Mouse (Mus musculus) CD4-positive helper T cell, adult 2 months (primary cell): Measurements from ENCODE around the gene Grcc10.
A peak's percentile ranks its signal among the peaks of the same experiment; 100 is the strongest.

ENCODE experiments used
- DNase-seq: peaks from one replicate; pipeline ENCODE4 v3.0.0-alpha.2; 2012; ENCODE audit warnings: low read depth, missing footprints, low spot score

Gene Grcc10

DNA sequence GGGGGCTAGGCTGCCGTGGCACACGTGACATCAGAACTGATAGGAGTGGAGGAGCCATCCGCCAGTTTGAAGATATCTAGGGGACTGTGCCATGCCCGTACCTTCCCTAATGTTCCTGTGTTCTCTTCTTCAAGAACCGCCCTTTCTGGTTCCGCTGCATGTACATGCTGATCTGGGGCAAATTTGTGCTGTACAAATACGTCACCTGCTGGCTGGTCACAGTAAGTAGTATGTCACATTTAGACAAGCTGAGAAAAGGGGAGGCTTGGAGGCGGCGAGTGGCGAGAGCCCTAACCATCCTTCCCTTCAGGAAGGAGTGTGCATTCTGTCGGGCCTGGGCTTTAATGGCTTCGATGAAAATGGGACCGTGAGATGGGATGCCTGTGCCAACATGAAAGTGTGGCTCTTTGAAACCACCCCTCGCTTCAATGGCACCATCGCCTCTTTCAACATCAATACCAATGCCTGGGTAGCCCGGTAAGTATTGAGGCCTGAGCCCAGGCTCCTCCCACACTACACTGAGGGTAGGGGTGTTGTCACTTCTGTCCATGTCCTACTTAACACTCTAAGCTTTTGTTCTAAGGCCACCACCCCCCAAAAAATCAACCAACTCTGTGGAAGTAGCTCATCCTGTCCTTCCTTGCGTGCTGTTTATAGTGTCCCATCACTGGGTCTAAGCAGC, 38.9 kb downstream of the Grcc10 start:
- DNase-seq, result no peak

DNA sequence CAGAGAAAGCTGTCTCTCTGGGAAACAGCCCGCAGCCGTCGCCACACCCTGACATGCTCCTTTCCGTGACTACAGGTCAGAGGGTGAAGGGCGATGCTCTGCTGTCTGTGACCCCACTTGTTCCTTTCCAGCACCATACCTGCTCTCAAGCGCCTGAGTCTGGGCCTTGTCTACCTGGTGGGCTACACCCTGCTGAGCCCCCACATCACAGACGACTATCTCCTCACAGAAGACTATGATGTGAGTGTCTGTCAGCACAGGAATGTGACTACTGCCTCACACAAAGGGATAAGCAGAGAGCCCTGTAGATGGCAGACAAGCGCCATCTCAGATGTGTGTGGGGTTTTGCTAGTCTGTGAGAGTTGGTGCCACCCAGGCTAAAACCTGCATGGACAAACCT, 39.8 kb downstream of the Grcc10 start:
- DNase-seq, result peak; percentile 43

DNA sequence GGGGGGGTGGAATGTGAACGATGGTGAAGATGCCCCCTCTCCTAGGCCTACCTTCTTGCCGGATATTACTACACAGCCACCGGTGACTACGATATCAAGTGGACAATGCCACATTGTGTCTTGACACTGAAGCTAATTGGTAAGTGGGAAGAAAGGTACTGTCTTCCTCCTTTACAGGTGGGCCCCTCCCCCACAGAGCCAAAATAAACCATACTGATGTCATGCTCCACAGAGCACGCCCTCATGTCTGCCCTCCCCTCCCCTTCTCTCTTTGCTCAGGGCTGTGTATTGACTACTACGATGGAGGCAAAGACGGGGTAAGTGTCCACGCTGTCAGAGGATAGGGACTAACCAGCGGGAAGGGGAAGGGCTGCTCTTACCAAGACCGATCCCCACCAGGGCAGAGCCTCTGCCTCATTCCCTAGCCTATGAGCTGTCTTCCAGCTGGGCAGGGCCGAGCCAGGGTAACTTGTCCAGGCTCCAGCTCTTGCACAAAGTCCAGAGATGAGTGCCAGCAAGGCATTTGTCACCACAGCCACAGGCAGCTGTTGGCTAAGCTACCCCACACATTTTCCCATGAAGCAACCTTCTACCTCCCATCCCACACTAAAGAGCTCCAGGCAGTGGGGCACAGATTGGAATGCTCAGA, 41.1 kb downstream of the Grcc10 start:
- no peak for DNase-seq

DNA sequence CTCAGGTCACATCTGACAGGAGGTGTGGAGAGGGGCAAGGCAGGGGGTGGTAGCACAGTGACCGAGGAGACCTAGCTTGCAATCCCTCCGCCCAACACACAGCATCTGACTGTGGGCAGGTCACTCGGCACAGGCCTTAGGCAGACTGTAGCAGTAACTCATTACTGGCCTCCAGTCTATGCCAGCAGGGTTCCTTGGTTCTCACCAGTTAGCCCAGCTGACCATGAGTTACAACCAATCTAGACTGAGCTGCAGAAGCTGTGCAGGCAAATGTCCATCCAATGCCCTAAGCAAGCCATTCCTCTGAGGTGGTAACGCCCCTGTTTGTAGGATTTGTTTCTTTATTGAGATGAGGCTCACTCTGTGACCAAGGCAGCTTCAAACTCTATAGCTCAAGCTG, 41.8 kb downstream of the Grcc10 start:
- DNase-seq, result no peak

DNA sequence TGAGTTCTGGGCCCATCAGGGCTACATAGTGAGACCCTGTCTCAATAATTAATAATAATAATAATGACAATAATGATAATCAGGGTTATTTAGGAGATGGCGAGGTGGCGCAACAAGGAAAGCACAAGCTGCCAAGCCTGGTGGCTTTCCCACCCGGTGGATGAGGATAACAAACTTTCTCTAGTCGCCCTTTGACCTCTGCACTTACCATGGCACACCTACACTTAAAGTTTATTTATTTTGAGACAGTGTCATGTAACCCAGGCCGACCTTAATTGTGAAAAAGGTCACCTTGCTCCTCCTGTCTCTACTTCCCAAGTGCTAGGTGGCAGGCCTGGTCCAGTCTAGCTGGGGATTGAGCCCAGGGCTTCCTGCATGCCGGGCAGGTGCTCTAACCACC, 42.4 kb downstream of the Grcc10 start:
- no peak for DNase-seq

DNA sequence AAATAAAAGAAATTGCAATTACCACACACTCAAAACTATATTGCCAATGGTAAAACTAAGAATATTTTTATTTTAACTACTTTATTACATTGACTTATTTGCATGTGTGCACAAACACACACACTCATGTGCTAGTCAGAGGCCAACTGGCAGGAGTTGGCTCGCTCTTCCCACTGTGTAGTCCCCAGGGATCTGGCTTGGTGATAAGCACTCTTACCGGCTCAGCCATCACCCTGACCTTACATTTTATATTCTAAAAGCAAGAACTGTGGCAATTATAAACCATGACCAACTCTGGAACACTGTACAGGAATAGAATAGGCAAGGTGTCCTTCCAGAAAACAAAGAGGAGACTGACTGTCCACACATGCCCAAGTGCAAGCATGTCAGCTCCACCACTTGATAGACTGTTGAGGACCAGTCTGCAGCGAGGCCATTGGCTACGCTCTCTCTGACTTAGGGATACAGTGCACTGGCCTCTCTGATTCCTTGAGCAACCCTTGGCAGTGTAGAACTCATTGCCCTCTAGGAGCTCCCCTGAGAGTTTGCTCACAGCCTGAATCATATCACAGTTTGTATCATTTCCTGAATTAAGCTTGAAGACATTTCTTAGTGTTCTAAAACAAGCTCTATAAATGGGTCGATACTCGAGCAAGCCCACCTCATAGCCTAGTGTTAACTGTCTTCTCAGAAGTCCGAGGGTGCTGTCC, 44.6 kb downstream of the Grcc10 start:
- DNase-seq, result no peak

DNA sequence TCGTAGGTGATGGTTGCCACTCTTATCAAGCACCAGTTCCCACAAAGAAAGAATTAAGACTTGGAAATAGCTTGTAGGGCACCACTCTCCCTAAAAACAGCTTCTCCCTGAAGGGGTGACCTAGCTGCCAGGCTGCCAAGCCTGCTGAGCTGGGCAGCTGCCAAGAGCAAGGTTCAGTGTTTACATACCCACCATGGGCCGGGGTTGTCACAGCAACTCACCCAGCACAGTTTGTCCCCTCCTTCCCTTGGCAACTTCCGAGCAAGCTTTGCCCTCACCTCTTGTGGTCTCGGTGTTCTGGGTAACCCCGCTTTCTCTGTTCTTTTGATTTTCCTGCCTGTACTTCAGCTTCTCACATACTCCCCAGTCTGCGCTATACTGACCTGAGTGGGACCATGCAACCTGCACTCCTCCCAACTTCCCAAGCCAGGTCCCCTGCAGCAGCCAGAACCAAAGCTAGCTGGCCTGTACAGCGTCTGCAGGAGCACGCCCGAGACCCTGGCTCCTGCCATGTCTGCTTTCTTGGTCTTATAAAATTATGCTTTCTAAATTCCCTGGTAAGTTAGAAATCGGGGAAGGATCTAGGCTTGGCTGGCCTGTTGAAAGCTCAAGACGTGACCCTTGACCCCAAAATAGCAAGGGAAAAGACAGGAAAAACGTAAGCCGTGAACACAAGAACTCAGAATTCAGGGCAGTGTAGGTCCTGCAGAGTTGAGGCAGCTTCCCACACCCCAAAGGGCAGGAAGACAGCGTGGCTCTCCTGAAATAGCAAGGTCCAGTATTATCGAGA, 46.8 kb downstream of the Grcc10 start:
- peak; percentile 75 for DNase-seq

DNA sequence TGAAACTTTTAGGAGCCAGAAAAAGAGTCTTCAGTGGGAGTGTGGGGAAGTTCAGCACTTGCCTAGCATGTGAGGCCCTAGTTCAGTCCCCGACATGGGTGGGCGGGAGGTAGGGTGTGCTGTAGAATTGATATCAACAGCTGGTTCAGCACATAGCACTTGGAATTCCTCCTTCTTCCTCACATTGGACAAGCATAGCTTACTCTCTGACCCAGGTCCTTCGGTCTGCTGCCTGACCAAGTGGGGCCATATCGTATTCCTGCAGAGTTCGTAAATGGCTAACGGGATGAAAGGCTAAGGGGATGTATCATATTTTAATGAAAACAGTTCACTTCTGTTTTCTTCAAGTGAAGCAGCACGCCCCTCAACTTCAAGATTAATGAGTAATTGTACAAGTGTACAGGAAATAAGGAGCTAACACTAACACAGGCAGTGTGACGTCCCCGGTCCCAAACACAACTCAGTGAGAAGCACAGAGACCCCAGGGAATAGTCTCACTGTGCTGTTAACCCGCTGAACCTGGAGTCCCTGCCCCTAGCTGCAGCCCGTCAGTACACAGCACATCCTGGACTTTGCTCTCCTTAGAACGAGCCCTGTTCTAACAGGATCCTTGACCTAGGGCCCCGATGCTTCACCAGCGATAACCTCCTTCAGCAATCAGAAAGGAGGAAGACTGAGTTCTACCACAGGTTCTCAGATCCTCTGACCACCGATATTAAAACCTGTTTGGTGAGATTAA, 47.8 kb downstream of the Grcc10 start:
- DNase-seq, result no peak

DNA sequence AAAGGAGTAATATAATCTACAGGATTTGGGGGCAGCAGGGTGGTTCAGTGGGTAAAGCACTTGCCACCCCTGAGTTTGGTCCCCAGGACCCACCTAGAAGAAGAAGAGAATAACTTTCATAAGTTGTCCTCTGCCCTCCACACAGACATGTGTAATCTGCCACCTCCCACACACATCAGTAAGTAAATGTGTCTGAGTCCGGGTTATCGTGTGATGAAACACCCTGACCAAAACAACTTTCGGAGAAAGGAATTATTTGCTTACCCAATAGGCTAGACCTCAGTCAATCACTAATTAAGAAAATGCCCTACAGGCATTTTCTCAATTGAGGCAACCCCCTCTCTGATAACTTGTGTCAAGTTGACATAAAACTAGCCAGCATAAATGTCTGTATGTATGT, 50.7 kb downstream of the Grcc10 start:
- no peak for DNase-seq
